Mouse (Mus musculus) adrenal gland (tissue): ENCODE results near the gene Dnaja2.

Source experiments
- intact Hi-C: fragments of 180-260 bp; cut with DNase I; formaldehyde crosslinking; loops from one replicate; pipeline ENCODE4 v1.15.1; 2025
- long read RNA-seq, 2 experiments: library from polyadenylated mRNA; unstranded; transcript quantifications; one replicate each; pipeline ENCODE4 v2.0.0; 2020; ENCODE audit warnings: borderline replicate concordance in 1 of 2; ENCODE audit not compliant: insufficient replicate concordance in 1 of 2

Gene Dnaja2
- long read RNA-seq, experiment 1, transcript Dnaja2-201 (9 exons, 2,919 nt) = major isoform, 151 of 166 reads
- long read RNA-seq, experiment 1, partial matches to known transcripts = 13 of 166 reads
- long read RNA-seq, experiment 1, other reads (novel, unspliced or antisense) = 2 of 166 reads
- long read RNA-seq, experiment 2, transcript Dnaja2-201 (9 exons, 2,919 nt) = major isoform, 168 of 193 reads
- long read RNA-seq, experiment 2, partial matches to known transcripts = 22 of 193 reads
- long read RNA-seq, experiment 2, other reads (novel, unspliced or antisense) = 3 of 193 reads

GRCm38 (mm10) chr8:85555181-85556145 is at the start of gene Dnaja2:
Gene Dnaja2, minus strand, starts transcription at chr8:85555344.
- intact Hi-C loops = no loop called here

GRCm38 (mm10) chr8:85604201-85604600 is 49.1 kb upstream of the Dnaja2 start:
- intact Hi-C loops = loop anchor here (10.0 kb wide), 1 partner anchor 981 kb away; the partner anchor contains the start of gene Abcc12

GRCm38 (mm10) chr8:85603203-85603895 is 48.2 kb upstream of the Dnaja2 start:
- intact Hi-C loops = loop anchor here (2.0 to 10.0 kb wide), 2 partner anchors 61 to 981 kb away; partner anchors contain the start of gene Abcc12

GRCm38 (mm10) chr8:85602737-85603136 is 47.6 kb upstream of the Dnaja2 start:
- intact Hi-C loops = loop anchor here (2.0 to 10.0 kb wide), 2 partner anchors 62 to 982 kb away; partner anchors contain the start of gene Abcc12

GRCm38 (mm10) chr8:85601741-85602140 is 46.6 kb upstream of the Dnaja2 start:
- intact Hi-C loops = loop anchor here (2.0 to 10.0 kb wide), 2 partner anchors 63 to 983 kb away; partner anchors contain the start of gene Abcc12

- intact Hi-C loops = no loop called here
Observed at GRCm38 (mm10) chr8:85597413-85598191, 42.5 kb upstream of the Dnaja2 start.

- intact Hi-C loops = no loop called here
Observed at GRCm38 (mm10) chr8:85595391-85595790, 40.2 kb upstream of the Dnaja2 start.

GRCm38 (mm10) chr8:85594983-85595382 is 39.8 kb upstream of the Dnaja2 start:
- intact Hi-C loops = no loop called here

GRCm38 (mm10) chr8:85593324-85593723 is 38.2 kb upstream of the Dnaja2 start:
- intact Hi-C loops = no loop called here

- intact Hi-C loops = no loop called here
Observed at GRCm38 (mm10) chr8:85591532-85591931, 36.4 kb upstream of the Dnaja2 start.

- intact Hi-C loops = no loop called here
Observed at GRCm38 (mm10) chr8:85590258-85590657, 35.1 kb upstream of the Dnaja2 start.

- intact Hi-C loops = no loop called here
Observed at GRCm38 (mm10) chr8:85588596-85588995, 33.5 kb upstream of the Dnaja2 start.

- intact Hi-C loops = no loop called here
Observed at GRCm38 (mm10) chr8:85577666-85578065, 22.5 kb upstream of the Dnaja2 start.

GRCm38 (mm10) chr8:85573972-85574496 is 18.9 kb upstream of the Dnaja2 start:
- intact Hi-C loops = no loop called here

GRCm38 (mm10) chr8:85570466-85570865 is 15.3 kb upstream of the Dnaja2 start:
- intact Hi-C loops = no loop called here

GRCm38 (mm10) chr8:85567801-85568200 is 12.7 kb upstream of the Dnaja2 start:
- intact Hi-C loops = no loop called here

- intact Hi-C loops = no loop called here
Observed at GRCm38 (mm10) chr8:85565186-85565585, 10.0 kb upstream of the Dnaja2 start.

- intact Hi-C loops = no loop called here
Observed at GRCm38 (mm10) chr8:85563336-85563735, 8.2 kb upstream of the Dnaja2 start.

GRCm38 (mm10) chr8:85559966-85560365 is 4.8 kb upstream of the Dnaja2 start:
- intact Hi-C loops = no loop called here

GRCm38 (mm10) chr8:85559201-85559600 is 4.1 kb upstream of the Dnaja2 start:
- intact Hi-C loops = no loop called here
